Mouse (Mus musculus): Measurements from ENCODE around the gene Morc2b.
"Not testable (repeated sequence)": the region's sequence is repeated elsewhere in the genome, so short reads cannot be mapped to it uniquely, and the experiment has no call there.

The Morc2b gene

GRCm38 (mm10) chr17:33139261-33139820, at the start of gene Morc2b:
Gene Morc2b, minus strand, starts transcription at chr17:33139683.
- DNase-seq = no peak

GRCm38 (mm10) chr17:33168147-33168546, 28.7 kb upstream of the Morc2b start, which contains the start of gene Olfr55:
Gene Olfr55, plus strand, starts transcription at chr17:33168447.
- not testable (repeated sequence) for DNase-seq

GRCm38 (mm10) chr17:33126257-33126656, 13.2 kb downstream of the Morc2b start:
- DNase-seq = peak; percentile 34

- DNase-seq = no peak
These were observed 14.9 kb downstream of the Morc2b start for GRCm38 (mm10) chr17:33124546-33124945.

GRCm38 (mm10) chr17:33097396-33097795, 42.1 kb downstream of the Morc2b start:
- no peak for DNase-seq

- DNase-seq = peak; percentile 86
These were observed 46.9 kb downstream of the Morc2b start for GRCm38 (mm10) chr17:33092391-33093193.

GRCm38 (mm10) chr17:33091630-33092029, 47.9 kb downstream of the Morc2b start:
- DNase-seq = no peak

GRCm38 (mm10) chr17:33089220-33089949, 50.1 kb downstream of the Morc2b start, which contains the start of gene Zfp563:
Gene Zfp563, plus strand, starts transcription at chr17:33089310.
- DNase-seq = peak; percentile 94

- no peak for DNase-seq
These were observed 71.5 kb downstream of the Morc2b start, which contains the start of gene 4921501E09Rik for GRCm38 (mm10) chr17:33067958-33068357. Gene 4921501E09Rik, minus strand, starts transcription at chr17:33068058.

All from right cerebral cortex, adult 18-20 months (tissue).